ENCODE assay signal across 11 mouse cellular contexts in genomic region chr8:107980618-107981017, GRCm38 (mm10). TPM values are rescaled to one million over a fixed set of nuclear protein-coding genes. Genes with fewer than 3 reads are reported as not detected.
DNase-seq lines count a peak whose midpoint lies in the region; ATAC-seq and TF ChIP-seq lines count a peak whose summit lies in the region.
"Had no signal": no experiment of that assay in that cellular context is flagged by ENCODE, and none has a peak within 500 bp of the region (broad histone marks: within the 10 kb centered on the region; RNA-seq: fewer than 3 reads in every experiment).

No protein-coding gene starts in this region.

- no peaks in the 10 kb centered on the region for H3K4me1 ChIP-seq in thymus, adult 2 months (replicated peaks; ENCODE audit: control insufficient read depth, insufficient read depth, low read length)

- ATAC-seq in frontal cortex, adult (ENCODE audit: low TSS enrichment) = peak; percentile 41
- ATAC-seq: forebrain, embryonic 16.5 days had no signal

- intact Hi-C loops in heart, postnatal 14 days (cut with DNase I) = no loop called here

- TF ChIP-seq CTCF in thymus, adult 2 months (IDR thresholded peaks at IDR 0.05; ENCODE audit: borderline replicate concordance, control insufficient read depth, extremely low read depth, insufficient read depth, low read length, poor library complexity) = no peak

- H3K36me3 ChIP-seq in thymus, adult 2 months (ENCODE audit: control insufficient read depth, insufficient read depth, low read length) = no peaks in the 10 kb centered on the region

- H3K27ac ChIP-seq in thymus, adult 2 months (ENCODE audit: control insufficient read depth, insufficient read depth, low read length) = no peak overlapping the region

- no peaks in the 10 kb centered on the region for H3K27me3 ChIP-seq in thymus, adult 2 months (ENCODE audit: control insufficient read depth, insufficient read depth, low read length)

- 13% methylated on average over 10 of the region's 10 CpGs for WGBS in thymus, adult 2 months

- no peak for TF ChIP-seq POLR2A in thymus, adult 2 months (IDR thresholded peaks at IDR 0.05; ENCODE audit: control insufficient read depth, extremely low read depth, insufficient read depth, low read length, poor library complexity)

- no peak overlapping the region for H3K4me3 ChIP-seq in thymus, adult 2 months (ENCODE audit: control insufficient read depth, insufficient read depth, low read length)

- no peak for DNase-seq in frontal cortex, postnatal 10 days (ENCODE audit: low spot score in 2 of 2)
- peak; percentile 2 for DNase-seq in thymus, postnatal 25 days
- no peak for DNase-seq in thymus, adult 2 months
- peak; percentile 39 to 49 for DNase-seq in layer of hippocampus, adult 8-10 months (ENCODE audit: low spot score in 2 of 2)
- peak; percentile 7 to 23 for DNase-seq in right cerebral cortex, postnatal 36 days (ENCODE audit: low spot score in 2 of 2)
- no peak for DNase-seq in heart, postnatal 14 days
- no peak for DNase-seq in urinary bladder, postnatal 25 days (ENCODE audit: low spot score)
- DNase-seq: adrenal gland, postnatal 36 days; lung, embryonic 14.5 days had no signal

RNA-seq across cellular contexts. Expression of gene Zfhx3, which starts 38.2 kb away (rescaled TPM):
- polyA plus RNA-seq in thymus, adult 2 months (2012; rRNA removed) = 1.1 and 1.6 TPM in 2 replicates
- 1 to 10 TPM; 4.5 to 7.6 (median 6.7) TPM for total RNA-seq in layer of hippocampus, adult 8-10 months (2022)
- 1 to 10 TPM; 8.2 to 8.8 TPM for total RNA-seq in heart, postnatal 14 days (2021)

Comparison
In these comparisons a context has a peak if more than half of its experiments do, and no peak if none do; other contexts are left out.
1. DNase-seq: peak in thymus, postnatal 25 days (single experiment), layer of hippocampus, adult 8-10 months (2 of 2) and right cerebral cortex, postnatal 36 days (2 of 2); none in frontal cortex, postnatal 10 days (0 of 2), thymus, adult 2 months (single experiment), heart, postnatal 14 days (0 of 2) and urinary bladder, postnatal 25 days (single experiment).